7 mouse cellular contexts compared by ENCODE assay signal in genomic region chr17:47594183-47594968, GRCm38 (mm10). TPM values are rescaled to one million over a fixed set of nuclear protein-coding genes. Genes with fewer than 3 reads are reported as not detected.
DNase-seq lines count a peak whose midpoint lies in the region; ATAC-seq and TF ChIP-seq lines count a peak whose summit lies in the region.

No protein-coding gene starts in this region.

- H3K27ac ChIP-seq in heart, embryonic 15.5 days, result peak overlapping the region; percentile 95
- peak overlapping the region; percentile 92 for H3K27ac ChIP-seq in kidney, postnatal 0 days
- peak overlapping the region; percentile 79 for H3K27ac ChIP-seq in macrophage
- peak overlapping the region; percentile 99 for H3K27ac ChIP-seq in stomach, embryonic 16.5 days (ENCODE audit: low read length)

- H3K9me3 ChIP-seq in heart, embryonic 15.5 days (replicated peaks), result no peaks in the 10 kb centered on the region
- H3K9me3 ChIP-seq in kidney, postnatal 0 days (replicated peaks; ENCODE audit: low read length), result no peaks in the 10 kb centered on the region
- H3K9me3 ChIP-seq in stomach, embryonic 16.5 days (replicated peaks; ENCODE audit: control insufficient read depth, low read length), result no peaks in the 10 kb centered on the region

- peaks cover 23% of the 10 kb centered on the region for H3K36me3 ChIP-seq in heart, embryonic 15.5 days
- peaks cover 12% of the 10 kb centered on the region; the same call in 1 of the 2 replicates for H3K36me3 ChIP-seq in kidney, postnatal 0 days (ENCODE audit: insufficient read depth, low read length)
- H3K36me3 ChIP-seq in macrophage (ENCODE audit: inconsistent target), result no peaks in the 10 kb centered on the region
- H3K36me3 ChIP-seq in stomach, embryonic 16.5 days (ENCODE audit: control insufficient read depth, insufficient read depth, low read length), result peaks cover 11% of the 10 kb centered on the region; the same call in 1 of the 2 replicates

- no peaks in the 10 kb centered on the region for H3K27me3 ChIP-seq in heart, embryonic 15.5 days
- H3K27me3 ChIP-seq in kidney, postnatal 0 days (ENCODE audit: insufficient read depth, low read length), result no peaks in the 10 kb centered on the region
- no peaks in the 10 kb centered on the region for H3K27me3 ChIP-seq in stomach, embryonic 16.5 days (ENCODE audit: control insufficient read depth, insufficient read depth, low read length)

- peak; percentile 11 for ATAC-seq in CD4-positive, CD25-positive, alpha-beta regulatory T cell, adult 4 months
- ATAC-seq in heart, embryonic 15.5 days (replicated peaks; ENCODE audit: insufficient number of reproducible peaks, insufficient read depth, low FRiP score, low read depth), result no peak
- ATAC-seq in kidney, postnatal 0 days (replicated peaks; ENCODE audit: low FRiP score, low read depth), result no peak
- no peak for ATAC-seq in stomach, embryonic 16.5 days (ENCODE audit: insufficient read depth, low FRiP score)

- peak overlapping the region; percentile 90 for H3K9ac ChIP-seq in heart, embryonic 15.5 days
- H3K9ac ChIP-seq in kidney, postnatal 0 days (ENCODE audit: low read depth, low read length), result peak overlapping the region; percentile 72
- H3K9ac ChIP-seq in stomach, embryonic 16.5 days (ENCODE audit: low read length), result peak overlapping the region; percentile 85

- peaks cover 48% of the 10 kb centered on the region for H3K4me1 ChIP-seq in heart, embryonic 15.5 days (replicated peaks)
- peaks cover 22% of the 10 kb centered on the region; the same call in 1 of the 2 replicates for H3K4me1 ChIP-seq in kidney, postnatal 0 days (replicated peaks; ENCODE audit: insufficient read depth, low read length)
- peaks cover 38% of the 10 kb centered on the region for H3K4me1 ChIP-seq in stomach, embryonic 16.5 days (ENCODE audit: control insufficient read depth, insufficient read depth, low read length)

- peak overlapping the region; percentile 84 for H3K4me2 ChIP-seq in heart, embryonic 15.5 days
- peak overlapping the region; percentile 65 for H3K4me2 ChIP-seq in kidney, postnatal 0 days (ENCODE audit: low read length)
- H3K4me2 ChIP-seq in stomach, embryonic 16.5 days (ENCODE audit: low read depth, low read length), result peak overlapping the region; percentile 74

- H3K79me2 ChIP-seq in macrophage (ENCODE audit: inconsistent target), result peaks cover 31% of the 10 kb centered on the region

- TF ChIP-seq CTCF in kidney, postnatal 0 days (IDR thresholded peaks at IDR 0.05; ENCODE audit: low read depth), result no peak

- WGBS in heart, embryonic 15.5 days, result under 1% methylated on average over 43 of the region's 43 CpGs
- under 1% methylated on average over 43 of the region's 43 CpGs for WGBS in kidney, postnatal 0 days
- WGBS in macrophage (ENCODE audit: missing documents), result 3% methylated on average over 41 of the region's 43 CpGs
- WGBS in stomach, embryonic 16.5 days, result under 1% methylated on average over 43 of the region's 43 CpGs

- peak overlapping the region; percentile 86 for H3K4me3 ChIP-seq in heart, embryonic 15.5 days
- peak overlapping the region; percentile 75 for H3K4me3 ChIP-seq in kidney, postnatal 0 days (replicated peaks; ENCODE audit: low read depth, low read length)
- H3K4me3 ChIP-seq in macrophage (ENCODE audit: inconsistent target), result peak overlapping the region; percentile 93
- peak overlapping the region; percentile 81 for H3K4me3 ChIP-seq in stomach, embryonic 16.5 days (replicated peaks; ENCODE audit: low read length)

- DNase-seq in 416B (ENCODE audit: low read depth), result peak; percentile 54
- DNase-seq in embryo, embryonic 11 days, result peak; percentile 62
- DNase-seq in kidney, postnatal 0 days (ENCODE audit: low spot score), result peak; percentile 42

RNA-seq across cellular contexts. Expression of gene Bysl, which starts 16.9 kb away (rescaled TPM):
- polyA plus RNA-seq in CD4-positive, CD25-positive, alpha-beta regulatory T cell, adult 4 months (2017; shearing (Covaris generic)), result 10 to 100 TPM; 10.6 to 14.2 TPM
- polyA plus RNA-seq in heart, embryonic 15.5 days (2015; fragmentation: Nextera tagmentation; extraction: Ambion mirVana), result 18.2 and 22.6 TPM in 2 replicates
- polyA plus RNA-seq in kidney, postnatal 0 days (2015; fragmentation: Nextera tagmentation; extraction: Ambion mirVana), result 14.7 and 15.7 TPM in 2 replicates
- 1 to 10 TPM in 24 of 26 experiments, under 1 TPM in 2; 0.71 to 5.9 (median 1.9) TPM for total RNA-seq in macrophage (2018; cell fraction: chromatin; rRNA removed)
- 1 to 10 TPM; 3.0 to 7.7 (median 5.6) TPM for total RNA-seq in macrophage (2018; cell fraction: cytosol; rRNA removed)
- total RNA-seq in macrophage (2018; cell fraction: nucleus; rRNA removed), result 1 to 10 TPM in 25 of 26 experiments, under 1 TPM in 1; 0.96 to 9.3 (median 3.0) TPM
- 4.6 to 14.0 TPM (median 5.4 TPM) in 3 replicates for polyA plus RNA-seq in macrophage (2018)
- polyA plus RNA-seq in stomach, embryonic 16.5 days (2015; fragmentation: Nextera tagmentation; extraction: Ambion mirVana), result 21.0 and 22.1 TPM in 2 replicates

RNA-seq across cellular contexts. Expression of gene Med20, which starts 17.0 kb away (rescaled TPM):
- polyA plus RNA-seq in CD4-positive, CD25-positive, alpha-beta regulatory T cell, adult 4 months (2017; shearing (Covaris generic)), result 10 to 100 TPM; 36.0 to 37.0 TPM
- polyA plus RNA-seq in heart, embryonic 15.5 days (2015; fragmentation: Nextera tagmentation; extraction: Ambion mirVana), result 25.4 and 31.2 TPM in 2 replicates
- 37.6 and 37.9 TPM in 2 replicates for polyA plus RNA-seq in kidney, postnatal 0 days (2015; fragmentation: Nextera tagmentation; extraction: Ambion mirVana)
- 100 to 1,000 TPM in 15 of 26 experiments, 10 to 100 TPM in 11; 66.7 to 129 (median 103) TPM for total RNA-seq in macrophage (2018; cell fraction: chromatin; rRNA removed)
- total RNA-seq in macrophage (2018; cell fraction: cytosol; rRNA removed), result 10 to 100 TPM in 25 of 26 experiments, 1 to 10 TPM in 1; 7.7 to 22.3 (median 17.3) TPM
- 10 to 100 TPM; 37.8 to 68.8 (median 53.4) TPM for total RNA-seq in macrophage (2018; cell fraction: nucleus; rRNA removed)
- polyA plus RNA-seq in macrophage (2018), result 12.7 to 20.9 TPM (median 20.4 TPM) in 3 replicates
- polyA plus RNA-seq in stomach, embryonic 16.5 days (2015; fragmentation: Nextera tagmentation; extraction: Ambion mirVana), result 40.7 and 47.5 TPM in 2 replicates

RNA-seq across cellular contexts. Expression of gene Gm20517, which starts 17.0 kb away (rescaled TPM):
- polyA plus RNA-seq in CD4-positive, CD25-positive, alpha-beta regulatory T cell, adult 4 months (2017; shearing (Covaris generic)), result under 1 TPM in 1 of 2 experiments, not detected in 1; 0.73 TPM
- 0.60 and 1.6 TPM in 2 replicates for polyA plus RNA-seq in heart, embryonic 15.5 days (2015; fragmentation: Nextera tagmentation; extraction: Ambion mirVana)
- 1.5 and 1.8 TPM in 2 replicates for polyA plus RNA-seq in kidney, postnatal 0 days (2015; fragmentation: Nextera tagmentation; extraction: Ambion mirVana)
- total RNA-seq in macrophage (2018; cell fraction: chromatin; rRNA removed), result 10 to 100 TPM in 21 of 26 experiments, 1 to 10 TPM in 5; 6.6 to 33.7 (median 20.1) TPM
- total RNA-seq in macrophage (2018; cell fraction: cytosol; rRNA removed), result 1 to 10 TPM in 22 of 26 experiments, under 1 TPM in 4; 0.57 to 2.1 (median 1.3) TPM
- 10 to 100 TPM in 10 of 26 experiments, 1 to 10 TPM in 16; 2.2 to 18.3 (median 7.1) TPM for total RNA-seq in macrophage (2018; cell fraction: nucleus; rRNA removed)
- 1.4 to 3.8 TPM (median 1.4 TPM) in 3 replicates for polyA plus RNA-seq in macrophage (2018)
- 0.89 and 1.9 TPM in 2 replicates for polyA plus RNA-seq in stomach, embryonic 16.5 days (2015; fragmentation: Nextera tagmentation; extraction: Ambion mirVana)

RNA-seq across cellular contexts. Expression of gene Usp49, which starts 36.1 kb away (rescaled TPM):
- polyA plus RNA-seq in CD4-positive, CD25-positive, alpha-beta regulatory T cell, adult 4 months (2017; shearing (Covaris generic)), result under 1 TPM; 0.43 to 0.78 TPM
- polyA plus RNA-seq in heart, embryonic 15.5 days (2015; fragmentation: Nextera tagmentation; extraction: Ambion mirVana), result 2.5 and 3.2 TPM in 2 replicates
- polyA plus RNA-seq in kidney, postnatal 0 days (2015; fragmentation: Nextera tagmentation; extraction: Ambion mirVana), result 2.9 and 4.1 TPM in 2 replicates
- 10 to 100 TPM in 17 of 26 experiments, 1 to 10 TPM in 9; 6.8 to 24.0 (median 14.7) TPM for total RNA-seq in macrophage (2018; cell fraction: chromatin; rRNA removed)
- total RNA-seq in macrophage (2018; cell fraction: cytosol; rRNA removed), result 1 to 10 TPM in 25 of 26 experiments, under 1 TPM in 1; 0.96 to 4.4 (median 2.4) TPM
- 10 to 100 TPM in 9 of 26 experiments, 1 to 10 TPM in 17; 3.0 to 17.2 (median 8.8) TPM for total RNA-seq in macrophage (2018; cell fraction: nucleus; rRNA removed)
- 2.3 to 3.1 TPM (median 2.7 TPM) in 3 replicates for polyA plus RNA-seq in macrophage (2018)
- 3.3 and 3.5 TPM in 2 replicates for polyA plus RNA-seq in stomach, embryonic 16.5 days (2015; fragmentation: Nextera tagmentation; extraction: Ambion mirVana)
